Mouse (Mus musculus): ENCODE measurements around the gene Mthfd1l. TPM values are rescaled to one million over a fixed set of nuclear protein-coding genes. Genes with fewer than 3 reads are reported as not detected.
A peak's percentile ranks its signal among the peaks of the same experiment; 100 is the strongest.

Mthfd1l gene
- polyA plus RNA-seq, 1 experiment, result 5.8 TPM

GRCm38 (mm10) chr10:4111095-4111794, 138.3 kb downstream of the Mthfd1l start:
- no peak overlapping the region for H3K27ac ChIP-seq (ENCODE audit: insufficient read depth, low read length)
- TF ChIP-seq CTCF (IDR thresholded peaks at IDR 0.05; ENCODE audit: extremely low read depth, insufficient read depth, insufficient read length, insufficient replicate concordance) (no peak), POLR2A (IDR thresholded peaks at IDR 0.05; ENCODE audit: low read depth, low read length) (no peak)
- H3K4me3 ChIP-seq (ENCODE audit: extremely low read depth, insufficient read depth, insufficient read length), result no peak overlapping the region
- WGBS, result 91% methylated on average over 19 of the region's 19 CpGs
- no peaks in the 10 kb centered on the region for H3K27me3 ChIP-seq (ENCODE audit: control insufficient read depth, insufficient read depth, low read length)
- H3K36me3 ChIP-seq (ENCODE audit: control insufficient read depth, insufficient read depth, low read length), result peaks cover 6% of the 10 kb centered on the region
- H3K4me1 ChIP-seq (ENCODE audit: control insufficient read depth, insufficient read depth, insufficient read length), result no peaks in the 10 kb centered on the region
- DNase-seq (ENCODE audit: low read depth in 1 of 2, low spot score in 2 of 2), result no peak

DNA sequence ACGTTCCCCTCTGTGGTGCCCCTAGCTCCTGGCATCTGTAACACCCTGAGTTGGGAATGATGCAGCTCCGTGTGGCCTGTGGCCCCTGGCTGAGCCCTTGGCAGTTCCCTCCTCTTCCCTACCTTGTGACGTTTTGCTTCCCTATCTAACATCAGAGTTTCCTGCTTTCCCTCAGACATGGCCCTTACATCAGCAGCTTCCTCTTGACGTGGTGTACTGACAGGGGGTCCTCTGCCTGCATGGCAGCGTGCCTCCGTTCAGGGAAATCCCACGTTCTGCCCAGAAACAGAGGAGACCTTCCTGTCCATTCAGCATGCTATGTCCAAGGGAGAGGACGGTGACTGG, 138.8 kb downstream of the Mthfd1l start:
- TF ChIP-seq POLR2A (IDR thresholded peaks at IDR 0.05; ENCODE audit: low read depth, low read length) (no peak), CTCF (IDR thresholded peaks at IDR 0.05; ENCODE audit: extremely low read depth, insufficient read depth, insufficient read length, insufficient replicate concordance) (no peak)
- Histone ChIP-seq H3K36me3 (ENCODE audit: control insufficient read depth, insufficient read depth, low read length) (peaks cover 3% of the 10 kb centered on the region), H3K27ac (ENCODE audit: insufficient read depth, low read length) (0 out of 2 replicates have a peak overlapping the region, but pooled peaks have one; percentile 2), H3K27me3 (ENCODE audit: control insufficient read depth, insufficient read depth, low read length) (no peaks in the 10 kb centered on the region), H3K4me3 (ENCODE audit: extremely low read depth, insufficient read depth, insufficient read length) (no peak overlapping the region), H3K4me1 (ENCODE audit: control insufficient read depth, insufficient read depth, insufficient read length) (no peaks in the 10 kb centered on the region)
- 77% methylated on average over 8 of the region's 8 CpGs for WGBS
- DNase-seq (ENCODE audit: low read depth in 1 of 2, low spot score in 2 of 2), result no peak

DNA sequence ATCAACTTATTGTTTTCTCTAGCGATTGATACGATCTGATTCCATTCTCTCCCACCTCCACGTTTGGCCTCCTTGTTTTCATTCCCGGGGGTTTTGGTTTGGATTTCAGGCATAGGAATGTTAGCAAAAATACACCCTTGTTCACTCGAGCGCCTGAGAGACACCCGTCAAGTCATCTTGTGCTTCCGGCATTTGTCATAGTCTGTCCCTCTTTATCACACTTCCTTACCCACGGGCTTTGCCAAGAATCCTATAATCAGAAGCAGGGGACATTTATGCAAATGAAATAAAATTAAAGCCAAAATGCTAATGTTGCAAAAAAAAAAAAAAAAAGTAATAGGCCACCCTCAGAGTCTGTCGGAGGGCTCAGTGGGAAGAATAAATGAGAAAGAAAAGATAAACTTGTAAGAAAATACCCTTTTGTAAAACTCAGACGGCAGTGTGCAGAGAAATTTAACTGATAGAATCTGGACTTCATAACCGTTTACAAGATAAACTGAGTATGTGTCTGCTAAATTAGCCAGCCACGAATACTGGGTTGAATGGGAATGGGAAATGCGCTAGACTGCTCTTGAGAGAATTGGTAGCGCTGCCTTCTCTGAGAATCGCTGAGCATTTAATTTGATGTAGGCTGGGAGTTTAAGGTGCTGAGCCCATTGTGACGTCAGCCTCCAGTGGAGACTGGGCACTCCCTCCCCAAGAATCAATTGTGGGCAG, 139.9 kb downstream of the Mthfd1l start:
- Histone ChIP-seq H3K36me3 (ENCODE audit: control insufficient read depth, insufficient read depth, low read length) (peaks cover 3% of the 10 kb centered on the region), H3K27ac (ENCODE audit: insufficient read depth, low read length) (peak overlapping the region; percentile 36; the same call in 1 of the 2 replicates), H3K4me3 (ENCODE audit: extremely low read depth, insufficient read depth, insufficient read length) (no peak overlapping the region), H3K27me3 (ENCODE audit: control insufficient read depth, insufficient read depth, low read length) (no peaks in the 10 kb centered on the region), H3K4me1 (ENCODE audit: control insufficient read depth, insufficient read depth, insufficient read length) (no peaks in the 10 kb centered on the region)
- no peak for DNase-seq (ENCODE audit: low read depth in 1 of 2, low spot score in 2 of 2)
- WGBS, result 89% methylated on average over 17 of the region's 17 CpGs
- TF ChIP-seq CTCF (IDR thresholded peaks at IDR 0.05; ENCODE audit: extremely low read depth, insufficient read depth, insufficient read length, insufficient replicate concordance) (no peak), POLR2A (IDR thresholded peaks at IDR 0.05; ENCODE audit: low read depth, low read length) (no peak)

- Histone ChIP-seq H3K4me1 (ENCODE audit: control insufficient read depth, insufficient read depth, insufficient read length) (no peaks in the 10 kb centered on the region), H3K4me3 (ENCODE audit: extremely low read depth, insufficient read depth, insufficient read length) (no peak overlapping the region), H3K27ac (ENCODE audit: insufficient read depth, low read length) (peak overlapping the region; percentile 36; the same call in 1 of the 2 replicates), H3K36me3 (ENCODE audit: control insufficient read depth, insufficient read depth, low read length) (peaks cover 3% of the 10 kb centered on the region), H3K27me3 (ENCODE audit: control insufficient read depth, insufficient read depth, low read length) (no peaks in the 10 kb centered on the region)
- WGBS, result 94% methylated on average over 5 of the region's 5 CpGs
- no peak for DNase-seq (ENCODE audit: low read depth in 1 of 2, low spot score in 2 of 2)
- TF ChIP-seq POLR2A (IDR thresholded peaks at IDR 0.05; ENCODE audit: low read depth, low read length) (no peak), CTCF (IDR thresholded peaks at IDR 0.05; ENCODE audit: extremely low read depth, insufficient read depth, insufficient read length, insufficient replicate concordance) (no peak)
Measured at GRCm38 (mm10) chr10:4113328-4113658, 140.4 kb downstream of the Mthfd1l start.

DNA sequence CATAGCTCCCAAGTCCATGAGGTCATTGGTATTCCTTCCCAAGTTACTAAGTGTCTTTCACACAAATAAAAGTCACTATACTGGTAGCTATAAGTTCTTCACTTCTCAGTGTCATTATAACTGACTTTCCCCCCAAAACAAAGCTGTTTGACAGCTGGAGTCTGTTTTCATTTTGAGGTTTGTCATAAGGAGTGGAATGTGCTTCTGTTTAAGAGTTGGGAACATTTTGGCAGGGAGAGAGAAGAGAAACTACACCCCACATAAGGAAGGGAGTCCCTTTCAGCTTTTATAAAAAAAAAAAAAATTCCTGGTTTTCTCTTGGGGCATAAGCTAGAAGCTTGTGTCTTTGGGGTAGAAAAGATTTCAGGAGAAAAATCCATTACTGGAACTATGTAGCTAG, 143.7 kb downstream of the Mthfd1l start:
- Histone ChIP-seq H3K4me3 (ENCODE audit: extremely low read depth, insufficient read depth, insufficient read length) (no peak overlapping the region), H3K4me1 (ENCODE audit: control insufficient read depth, insufficient read depth, insufficient read length) (no peaks in the 10 kb centered on the region; the same call in 1 of the 2 replicates), H3K27me3 (ENCODE audit: control insufficient read depth, insufficient read depth, low read length) (no peaks in the 10 kb centered on the region), H3K27ac (ENCODE audit: insufficient read depth, low read length) (no peak overlapping the region), H3K36me3 (ENCODE audit: control insufficient read depth, insufficient read depth, low read length) (no peaks in the 10 kb centered on the region)
- TF ChIP-seq CTCF (IDR thresholded peaks at IDR 0.05; ENCODE audit: extremely low read depth, insufficient read depth, insufficient read length, insufficient replicate concordance), result no peak
- TF ChIP-seq POLR2A (IDR thresholded peaks at IDR 0.05; ENCODE audit: low read depth, low read length), result no peak
- no peak for DNase-seq (ENCODE audit: low read depth in 1 of 2, low spot score in 2 of 2)

- H3K27ac ChIP-seq (ENCODE audit: insufficient read depth, low read length), result no peak overlapping the region
- H3K4me3 ChIP-seq (ENCODE audit: extremely low read depth, insufficient read depth, insufficient read length), result no peak overlapping the region
- no peaks in the 10 kb centered on the region for H3K27me3 ChIP-seq (ENCODE audit: control insufficient read depth, insufficient read depth, low read length)
- no peak for DNase-seq (ENCODE audit: low read depth in 1 of 2, low spot score in 2 of 2)
- no peak for TF ChIP-seq POLR2A (IDR thresholded peaks at IDR 0.05; ENCODE audit: low read depth, low read length)
- H3K4me1 ChIP-seq (ENCODE audit: control insufficient read depth, insufficient read depth, insufficient read length), result peaks cover 2% of the 10 kb centered on the region
- WGBS, result 76% methylated on average over 7 of the region's 7 CpGs
- no peaks in the 10 kb centered on the region for H3K36me3 ChIP-seq (ENCODE audit: control insufficient read depth, insufficient read depth, low read length)
Measured at GRCm38 (mm10) chr10:4117091-4117490, 144.2 kb downstream of the Mthfd1l start.

- 90% methylated on average over 4 of the region's 4 CpGs for WGBS
- no peaks in the 10 kb centered on the region for H3K27me3 ChIP-seq (ENCODE audit: control insufficient read depth, insufficient read depth, low read length)
- H3K27ac ChIP-seq (ENCODE audit: insufficient read depth, low read length), result no peak overlapping the region
- no peaks in the 10 kb centered on the region for H3K36me3 ChIP-seq (ENCODE audit: control insufficient read depth, insufficient read depth, low read length)
- TF ChIP-seq POLR2A (IDR thresholded peaks at IDR 0.05; ENCODE audit: low read depth, low read length) (no peak), CTCF (IDR thresholded peaks at IDR 0.05; ENCODE audit: extremely low read depth, insufficient read depth, insufficient read length, insufficient replicate concordance) (no peak)
- DNase-seq (ENCODE audit: low read depth in 1 of 2, low spot score in 2 of 2), result no peak
- peaks cover 12% of the 10 kb centered on the region for H3K4me1 ChIP-seq (ENCODE audit: control insufficient read depth, insufficient read depth, insufficient read length)
- H3K4me3 ChIP-seq (ENCODE audit: extremely low read depth, insufficient read depth, insufficient read length), result no peak overlapping the region
Measured at GRCm38 (mm10) chr10:4119287-4119686, 146.4 kb downstream of the Mthfd1l start.
